Mouse (Mus musculus) hindbrain, postnatal 0 days (tissue): ENCODE data around the gene Ywhaq. TPM values are rescaled to one million over a fixed set of nuclear protein-coding genes. Genes with fewer than 3 reads are reported as not detected.

Experiments used
- ATAC-seq: fragments of 200-750 bp; cut with Nextera tagmentation; 2 replicates; pipeline ENCODE4 v1.8.0; 2017; ENCODE audit warnings: mild to moderate bottlenecking, moderate TSS enrichment, moderate library complexity
- DNase-seq: peaks from one replicate; pipeline ENCODE4 v3.0.0-alpha.2; 2015; ENCODE audit warnings: low spot score
- H3K27ac ChIP-seq: fragments of 300-500 bp; sonication (generic); 2 replicates; pipeline ENCODE4 v1.5.1; 2014; ENCODE audit warnings: mild to moderate bottlenecking
- H3K27me3 ChIP-seq: fragments of 300-500 bp; sonication (generic); 2 replicates; pipeline ENCODE4 v1.6.1; 2014; ENCODE audit warnings: low read length, mixed read lengths; ENCODE audit not compliant: insufficient read depth
- H3K36me3 ChIP-seq: fragments of 300-500 bp; sonication (generic); 2 replicates; pipeline ENCODE4 v1.6.1; 2014; ENCODE audit warnings: low read length, mixed read lengths; ENCODE audit not compliant: insufficient read depth
- H3K4me1 ChIP-seq: fragments of 300-500 bp; sonication (generic); 2 replicates; pipeline ENCODE4 v1.6.1; 2014; ENCODE audit warnings: antibody characterized with exemption, low read length, mixed read lengths; ENCODE audit not compliant: insufficient read depth
- H3K4me2 ChIP-seq: fragments of 300-500 bp; sonication (generic); 2 replicates; pipeline ENCODE4 v1.6.1; 2014; ENCODE audit warnings: low read depth, mild to moderate bottlenecking, low read length, moderate library complexity, mixed read lengths
- H3K4me3 ChIP-seq: fragments of 300-500 bp; sonication (generic); 2 replicates; pipeline ENCODE4 v1.5.1; 2014; ENCODE audit warnings: low read length
- H3K9ac ChIP-seq: fragments of 300-500 bp; sonication (generic); replicated peaks from 2 replicates; pipeline ENCODE4 v1.6.1; 2014; ENCODE audit warnings: mild to moderate bottlenecking, low read length, moderate library complexity, mixed read lengths
- H3K9me3 ChIP-seq: fragments of 300-500 bp; sonication (generic); 2 replicates; pipeline ENCODE4 v1.6.1; 2016; ENCODE audit warnings: low read length, mixed read lengths
- CTCF ChIP-seq: IDR thresholded peaks from 2 replicates; pipeline ENCODE4 v1.5.1; 2016; ENCODE audit warnings: antibody characterized with exemption, control low read depth, low read depth
- WGBS: fragments of 180-500 bp; shearing (Covaris S2); extraction: QIAGEN DNeasy Blood & Tissue Kit; methylation state at CpG from one replicate; pipeline ENCODE4 v1.1.7; 2014; 5-methylcytosine and 5-hydroxymethylcytosine counted together
- polyA plus RNA-seq: library from polyadenylated mRNA; unstranded; fragments of >200 nt; fragmentation: Nextera tagmentation; extraction: Ambion mirVana; gene quantifications from 2 replicates; pipeline ENCODE4 v1.2.1, GENCODE M21; 2015
- total RNA-seq: library from RNA; depleted of rRNA; stranded (reverse); fragments of >200 nt; gene quantifications from 2 replicates; pipeline ENCODE4 v1.2.3, GENCODE M21; 2014; rRNA removed

Ywhaq gene
- total and polyA plus RNA-seq, 2 experiments from 2014 or later = 579 to 1,086 TPM

DNA sequence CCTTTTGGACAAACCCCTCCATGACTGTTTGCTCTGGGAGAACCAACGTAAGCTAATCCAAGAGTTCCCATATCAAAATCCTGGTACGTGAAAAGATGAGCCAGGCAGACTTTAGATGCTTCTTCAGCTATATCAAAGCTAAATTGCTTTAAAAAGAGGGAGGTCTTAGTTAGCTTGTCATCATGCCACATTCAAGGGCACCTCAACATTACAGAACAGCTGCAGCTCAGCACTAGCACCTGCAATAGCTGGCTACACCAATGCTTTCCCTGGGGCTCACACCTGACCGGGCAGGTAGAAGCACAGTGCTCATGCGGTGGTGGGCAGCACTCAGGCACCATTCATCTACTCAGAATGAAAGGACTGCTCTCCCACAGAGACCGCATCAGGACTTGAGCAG lies 76.8 kb downstream of the Ywhaq start:
- H3K36me3 ChIP-seq = peaks cover 28% of the 10 kb centered on the region; the same call in 1 of the 2 replicates
- WGBS = 93% methylated on average over 5 of the region's 5 CpGs
- DNase-seq (no peak), ATAC-seq (no peak)
- no peak overlapping the region for H3K9ac ChIP-seq
- no peak overlapping the region for H3K4me2 ChIP-seq
- no peak for TF ChIP-seq CTCF
- H3K27me3 ChIP-seq = no peaks in the 10 kb centered on the region
- H3K9me3 ChIP-seq = no peaks in the 10 kb centered on the region
- H3K27ac ChIP-seq = no peak overlapping the region
- no peaks in the 10 kb centered on the region for H3K4me1 ChIP-seq
- H3K4me3 ChIP-seq = no peak overlapping the region

Other genes starting within 250 kb of the Ywhaq start
- gene Cpsf3, start 132.2 kb downstream of the Ywhaq start, total RNA-seq = 39.6 and 41.7 TPM in 2 replicates
- 69.5 and 69.7 TPM in 2 replicates for gene Cpsf3, start 132.2 kb downstream of the Ywhaq start, polyA plus RNA-seq
- gene Itgb1bp1, start 131.4 kb downstream of the Ywhaq start, total RNA-seq = 20.8 and 21.1 TPM in 2 replicates
- gene Itgb1bp1, start 131.4 kb downstream of the Ywhaq start, polyA plus RNA-seq = 37.0 and 38.5 TPM in 2 replicates
- gene Iah1, start 101.2 kb downstream of the Ywhaq start, total RNA-seq = 33.1 and 33.2 TPM in 2 replicates
- 31.2 and 37.0 TPM in 2 replicates for gene Iah1, start 101.2 kb downstream of the Ywhaq start, polyA plus RNA-seq
- 16.4 and 18.9 TPM in 2 replicates for gene Adam17, start 44.0 kb downstream of the Ywhaq start, total RNA-seq
- 13.9 and 15.7 TPM in 2 replicates for gene Adam17, start 44.0 kb downstream of the Ywhaq start, polyA plus RNA-seq